ENCODE assay signal across 8 mouse cellular contexts in genomic region chr16:33967283-33967640, GRCm38 (mm10). TPM values are rescaled to one million over a fixed set of nuclear protein-coding genes. Genes with fewer than 3 reads are reported as not detected.
A peak's percentile ranks its signal among the peaks of the same experiment; 100 is the strongest.
DNase-seq lines count a peak whose midpoint lies in the region; ATAC-seq lines count a peak whose summit lies in the region.

No protein-coding gene starts in this region.

- peak overlapping the region; percentile 64 for H3K4me3 ChIP-seq in neural tube, embryonic 11.5 days (ENCODE audit: low read depth, low read length)
- peak overlapping the region; percentile 72; the same call in 1 of the 2 replicates for H3K4me3 ChIP-seq in embryonic facial prominence, embryonic 11.5 days (ENCODE audit: low read depth, low read length)
- peak overlapping the region; percentile 92 for H3K4me3 ChIP-seq in intestine, embryonic 16.5 days (ENCODE audit: low read length)
- peak overlapping the region; percentile 77 for H3K4me3 ChIP-seq in midbrain, embryonic 14.5 days (replicated peaks; ENCODE audit: low read depth, low read length)

- no peaks in the 10 kb centered on the region; the same call in 1 of the 2 replicates for H3K36me3 ChIP-seq in neural tube, embryonic 11.5 days (ENCODE audit: control insufficient read depth, insufficient read depth, low read length)
- H3K36me3 ChIP-seq in embryonic facial prominence, embryonic 11.5 days (replicated peaks; ENCODE audit: control insufficient read depth, insufficient read depth, low read depth, low read length) = no peaks in the 10 kb centered on the region
- H3K36me3 ChIP-seq in intestine, embryonic 16.5 days (ENCODE audit: control insufficient read depth, insufficient read depth, low read length) = 0 out of 2 replicates have a peak, but pooled peaks cover 3% of the 10 kb centered on the region
- peaks cover 11% of the 10 kb centered on the region for H3K36me3 ChIP-seq in midbrain, embryonic 14.5 days (ENCODE audit: control insufficient read depth, insufficient read depth, low read length)

- peak overlapping the region; percentile 70 for H3K9ac ChIP-seq in neural tube, embryonic 11.5 days (ENCODE audit: low read length)
- peak overlapping the region; percentile 4; the same call in 1 of the 2 replicates for H3K9ac ChIP-seq in embryonic facial prominence, embryonic 11.5 days (replicated peaks; ENCODE audit: low read length)
- H3K9ac ChIP-seq in intestine, embryonic 16.5 days (ENCODE audit: low read depth, low read length) = peak overlapping the region; percentile 90
- peak overlapping the region; percentile 72; the same call in 1 of the 2 replicates for H3K9ac ChIP-seq in midbrain, embryonic 14.5 days (replicated peaks; ENCODE audit: low read length)

- peak overlapping the region; percentile 67 for H3K4me2 ChIP-seq in neural tube, embryonic 11.5 days (ENCODE audit: low read depth)
- peak overlapping the region; percentile 52 for H3K4me2 ChIP-seq in embryonic facial prominence, embryonic 11.5 days (ENCODE audit: low read depth, low read length)
- H3K4me2 ChIP-seq in intestine, embryonic 16.5 days (ENCODE audit: low read depth, low read length) = peak overlapping the region; percentile 85
- H3K4me2 ChIP-seq in midbrain, embryonic 14.5 days (ENCODE audit: low read length) = peak overlapping the region; percentile 63

- no peak for ATAC-seq in neural tube, embryonic 11.5 days (ENCODE audit: insufficient read depth, low FRiP score, low TSS enrichment)
- no peak for ATAC-seq in embryonic facial prominence, embryonic 11.5 days (replicated peaks; ENCODE audit: insufficient number of reproducible peaks, low FRiP score, low TSS enrichment, low read depth)
- ATAC-seq in intestine, embryonic 16.5 days = peak; percentile 50; the same call in 1 of the 2 replicates
- ATAC-seq in midbrain, embryonic 14.5 days (ENCODE audit: low FRiP score, low TSS enrichment) = peak; percentile 18; the same call in 1 of the 2 replicates
- ATAC-seq in cerebellum, adult (ENCODE audit: insufficient number of reproducible peaks, low FRiP score, low TSS enrichment) = no peak

- WGBS in neural tube, embryonic 11.5 days = 70% methylated on average over 2 of the region's 2 CpGs
- WGBS in embryonic facial prominence, embryonic 11.5 days = 73% methylated on average over 2 of the region's 2 CpGs
- WGBS in intestine, embryonic 16.5 days = 49% methylated on average over 2 of the region's 2 CpGs
- 73% methylated on average over 2 of the region's 2 CpGs for WGBS in midbrain, embryonic 14.5 days

- no peaks in the 10 kb centered on the region for H3K27me3 ChIP-seq in neural tube, embryonic 11.5 days (ENCODE audit: control insufficient read depth, insufficient read depth, low read length)
- no peaks in the 10 kb centered on the region for H3K27me3 ChIP-seq in embryonic facial prominence, embryonic 11.5 days (ENCODE audit: control insufficient read depth, insufficient read depth, low read length)
- H3K27me3 ChIP-seq in intestine, embryonic 16.5 days (replicated peaks; ENCODE audit: control insufficient read depth, insufficient read depth, low read length) = no peaks in the 10 kb centered on the region
- H3K27me3 ChIP-seq in midbrain, embryonic 14.5 days (ENCODE audit: control insufficient read depth, insufficient read depth, low read length) = no peaks in the 10 kb centered on the region

- no peak for DNase-seq in neural tube, embryonic 11.5 days (ENCODE audit: low spot score)
- no peak for DNase-seq in neural tube, embryonic 10.5 days (ENCODE audit: extremely low spot score, low spot score)
- no peak for DNase-seq in embryonic facial prominence, embryonic 11.5 days (ENCODE audit: low spot score)
- no peak for DNase-seq in midbrain, embryonic 14.5 days
- no peak for DNase-seq in spleen, adult 18-20 months
- no peak for DNase-seq in frontal cortex, adult 2 months (ENCODE audit: extremely low spot score in 1 of 2, low spot score in 1 of 2)

- no peak overlapping the region for H3K27ac ChIP-seq in neural tube, embryonic 11.5 days (ENCODE audit: low read depth, low read length)
- no peak overlapping the region for H3K27ac ChIP-seq in embryonic facial prominence, embryonic 11.5 days (replicated peaks; ENCODE audit: low read depth, low read length)
- H3K27ac ChIP-seq in intestine, embryonic 16.5 days (ENCODE audit: low read length) = no peak overlapping the region
- H3K27ac ChIP-seq in midbrain, embryonic 14.5 days (replicated peaks; ENCODE audit: low read depth, low read length) = peak overlapping the region; percentile 10; the same call in 1 of the 2 replicates

- H3K4me1 ChIP-seq in neural tube, embryonic 11.5 days (ENCODE audit: control insufficient read depth, insufficient read depth, low read length) = peaks cover 4% of the 10 kb centered on the region; the same call in 1 of the 2 replicates
- no peaks in the 10 kb centered on the region for H3K4me1 ChIP-seq in embryonic facial prominence, embryonic 11.5 days (ENCODE audit: control insufficient read depth, insufficient read depth, low read length)
- peaks cover 7% of the 10 kb centered on the region for H3K4me1 ChIP-seq in intestine, embryonic 16.5 days (ENCODE audit: control insufficient read depth, insufficient read depth, low read length)
- H3K4me1 ChIP-seq in midbrain, embryonic 14.5 days (ENCODE audit: control insufficient read depth, insufficient read depth, low read length) = peaks cover 11% of the 10 kb centered on the region; the same call in 1 of the 2 replicates

- H3K9me3 ChIP-seq in neural tube, embryonic 11.5 days (ENCODE audit: control insufficient read depth, low read length) = no peaks in the 10 kb centered on the region
- no peaks in the 10 kb centered on the region for H3K9me3 ChIP-seq in embryonic facial prominence, embryonic 11.5 days (replicated peaks; ENCODE audit: control insufficient read depth, low read length)
- no peaks in the 10 kb centered on the region for H3K9me3 ChIP-seq in intestine, embryonic 16.5 days (ENCODE audit: control insufficient read depth, low read length)
- H3K9me3 ChIP-seq in midbrain, embryonic 14.5 days (ENCODE audit: control insufficient read depth, low read length) = no peaks in the 10 kb centered on the region

RNA-seq across cellular contexts. Expression of gene Umps, which starts 0.4 kb away (rescaled TPM):
- polyA plus RNA-seq in neural tube, embryonic 11.5 days (2014; fragmentation: Nextera tagmentation; extraction: Ambion mirVana) = 65.7 and 66.5 TPM in 2 replicates
- polyA plus RNA-seq in embryonic facial prominence, embryonic 11.5 days (2014; fragmentation: Nextera tagmentation; extraction: Ambion mirVana) = 90.4 and 91.0 TPM in 2 replicates
- polyA plus RNA-seq in intestine, embryonic 16.5 days (2015; fragmentation: Nextera tagmentation; extraction: Ambion mirVana) = 40.0 and 49.4 TPM in 2 replicates
- 19.7 and 28.4 TPM in 2 replicates for polyA plus RNA-seq in midbrain, embryonic 14.5 days (2014; fragmentation: Nextera tagmentation; extraction: Ambion mirVana)
- polyA plus RNA-seq in frontal cortex, adult 2 months (2012; rRNA removed) = 11.3 and 12.6 TPM in 2 replicates

Comparison
In these comparisons a context has a peak if more than half of its experiments do, and no peak if none do; other contexts are left out.
1. ATAC-seq: peak in intestine, embryonic 16.5 days (single experiment) and midbrain, embryonic 14.5 days (single experiment); none in neural tube, embryonic 11.5 days (single experiment), embryonic facial prominence, embryonic 11.5 days (single experiment) and cerebellum, adult (single experiment).
2. H3K9ac ChIP-seq: peak in every context shown above with its lines; median percentile 90 in intestine, embryonic 16.5 days; 72 in midbrain, embryonic 14.5 days; 70 in neural tube, embryonic 11.5 days; 4 in embryonic facial prominence, embryonic 11.5 days.
3. Peak in every context shown above with its lines, with median percentiles within 50 percentile points of each other: H3K4me2 ChIP-seq and H3K4me3 ChIP-seq.